Mouse (Mus musculus) heart, embryonic 15.5 days (tissue): ENCODE measurements around the gene Ankrd65. TPM values are rescaled to one million over a fixed set of nuclear protein-coding genes. Genes with fewer than 3 reads are reported as not detected.
A peak's percentile ranks its signal among the peaks of the same experiment; 100 is the strongest.

Experiments
- ATAC-seq: fragments of 200-750 bp; cut with Nextera tagmentation; replicated peaks from 2 replicates; pipeline ENCODE4 v1.8.0; 2017; ENCODE audit warnings: low read depth, moderate TSS enrichment; ENCODE audit not compliant: insufficient number of reproducible peaks, insufficient read depth, low FRiP score
- H3K27ac ChIP-seq: fragments of 300-500 bp; sonication (generic); 2 replicates; pipeline ENCODE4 v1.5.1; 2015; ENCODE audit warnings: mild to moderate bottlenecking, inconsistent platforms
- H3K27me3 ChIP-seq: fragments of 300-500 bp; sonication (generic); 2 replicates; pipeline ENCODE4 v1.6.1; 2015; ENCODE audit warnings: inconsistent platforms
- H3K36me3 ChIP-seq: fragments of 300-500 bp; sonication (generic); 2 replicates; pipeline ENCODE4 v1.6.1; 2015; ENCODE audit warnings: mild to moderate bottlenecking, inconsistent platforms
- H3K4me1 ChIP-seq: fragments of 300-500 bp; sonication (generic); replicated peaks from 2 replicates; pipeline ENCODE4 v1.6.1; 2015; ENCODE audit warnings: inconsistent platforms
- H3K4me2 ChIP-seq: fragments of 300-500 bp; sonication (generic); 2 replicates; pipeline ENCODE4 v1.6.1; 2015; ENCODE audit warnings: inconsistent platforms, mild to moderate bottlenecking, moderate library complexity
- H3K4me3 ChIP-seq: fragments of 300-500 bp; sonication (generic); 2 replicates; pipeline ENCODE4 v1.5.1; 2015; ENCODE audit warnings: mild to moderate bottlenecking, inconsistent platforms
- H3K9ac ChIP-seq: fragments of 300-500 bp; sonication (generic); 2 replicates; pipeline ENCODE4 v1.6.1; 2015; ENCODE audit warnings: mild to moderate bottlenecking, inconsistent platforms
- H3K9me3 ChIP-seq: fragments of 300-500 bp; sonication (generic); replicated peaks from 2 replicates; pipeline ENCODE4 v1.6.1; 2016; ENCODE audit warnings: inconsistent platforms
- WGBS: fragments of 180-500 bp; shearing (Covaris S2); methylation state at CpG from one replicate; pipeline ENCODE4 v1.1.7; 2015; ENCODE audit warnings: mixed read lengths; 5-methylcytosine and 5-hydroxymethylcytosine counted together
- polyA plus RNA-seq: library from polyadenylated mRNA; unstranded; fragments of >200 nt; fragmentation: Nextera tagmentation; extraction: Ambion mirVana; gene quantifications from 2 replicates; pipeline ENCODE4 v1.2.1, GENCODE M21; 2015

Ankrd65 gene
- polyA plus RNA-seq, 1 experiment from 2014 or later = not detected

DNA sequence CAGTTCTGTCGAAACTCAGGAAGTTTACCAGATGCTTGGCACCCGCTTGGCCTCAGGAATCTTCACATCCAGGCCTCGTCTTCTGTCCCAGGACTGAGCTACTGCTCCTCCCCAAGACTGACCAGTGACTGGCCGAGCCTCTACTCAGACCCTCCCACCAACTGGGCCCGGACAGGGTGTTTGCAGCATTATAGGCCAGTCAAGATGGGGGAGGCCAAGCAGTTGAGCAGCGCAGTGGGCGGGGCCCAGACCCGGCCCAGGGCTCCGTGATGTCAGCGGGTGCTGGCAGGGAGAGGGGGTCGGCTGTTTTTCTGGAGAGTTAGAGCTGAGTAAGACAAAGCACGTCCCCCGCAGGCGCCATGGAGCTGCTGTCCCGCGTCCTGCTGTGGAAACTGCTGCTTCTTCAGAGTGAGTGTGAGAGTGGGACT, 49.3 kb downstream of the Ankrd65 start, which contains the start of gene Mxra8:
Mxra8 (plus strand) TSS at position 198 of the 428 bp plus-strand sequence.
- WGBS = 5% methylated on average over 16 of the region's 16 CpGs
- Histone ChIP-seq H3K4me3 (peak within 1 kb of the TSS; percentile 53), H3K9me3 (no peaks in the 10 kb centered on the region), H3K36me3 (peaks cover 2% of the 10 kb centered on the region; the same call in 1 of the 2 replicates), H3K9ac (peak within 1 kb of the TSS; percentile 62), H3K27me3 (peaks cover 5% of the 10 kb centered on the region; the same call in 1 of the 2 replicates), H3K4me1 (peaks cover 42% of the 10 kb centered on the region), H3K27ac (peak within 1 kb of the TSS; percentile 85), H3K4me2 (peak within 1 kb of the TSS; percentile 85)
- peak; percentile 87 for ATAC-seq

DNA sequence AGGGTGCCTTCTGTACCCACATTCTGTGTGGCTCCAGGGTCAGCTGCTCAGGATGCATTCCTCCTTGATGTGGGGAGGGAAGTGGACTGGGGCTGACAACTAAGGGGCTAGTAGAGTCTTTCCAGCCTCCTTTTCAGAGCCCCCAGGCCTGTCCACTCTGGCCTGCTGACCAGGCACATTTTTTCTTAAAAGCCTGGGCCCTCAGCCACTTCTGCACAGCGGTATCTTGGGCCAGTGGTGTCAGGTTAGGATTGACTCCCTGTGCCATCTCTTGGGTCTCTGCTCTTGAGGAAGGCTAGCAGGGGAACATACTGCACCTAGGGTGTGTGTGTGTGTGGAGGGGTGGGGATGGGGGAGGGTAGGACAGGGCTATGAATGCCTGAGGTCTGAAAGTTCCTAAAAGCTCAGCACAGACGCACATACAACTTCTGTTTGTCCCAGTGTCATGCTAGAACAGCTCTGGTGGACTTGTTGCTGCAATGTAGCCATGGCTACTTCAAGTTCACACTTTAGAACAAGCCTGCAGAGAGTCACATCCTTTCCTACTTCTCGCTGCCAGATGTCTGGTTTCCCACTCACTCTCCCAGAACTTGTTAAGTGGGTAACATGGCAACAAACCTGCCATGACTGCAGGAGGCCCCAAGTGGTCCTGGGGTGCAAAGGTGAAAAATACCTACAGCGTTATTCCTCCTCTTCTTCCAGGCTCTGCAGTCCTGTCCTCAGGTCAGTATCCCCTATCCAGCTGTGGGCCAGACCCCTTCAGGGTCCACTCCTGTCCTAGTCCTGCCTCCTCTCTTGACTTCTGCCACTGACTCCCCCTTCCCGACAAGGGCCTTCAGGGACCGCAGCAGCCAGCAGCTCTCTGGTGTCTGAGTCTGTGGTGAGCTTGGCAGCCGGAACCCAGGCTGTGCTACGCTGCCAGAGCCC, 50.1 kb downstream of the Ankrd65 start:
- Histone ChIP-seq H3K4me3 (peak overlapping the region; percentile 53), H3K27me3 (peaks cover 5% of the 10 kb centered on the region; the same call in 1 of the 2 replicates), H3K9ac (peak overlapping the region; percentile 62), H3K36me3 (peaks cover 2% of the 10 kb centered on the region; the same call in 1 of the 2 replicates), H3K27ac (peak overlapping the region; percentile 85), H3K4me1 (peaks cover 42% of the 10 kb centered on the region), H3K4me2 (peak overlapping the region; percentile 85), H3K9me3 (no peaks in the 10 kb centered on the region)
- WGBS = 13% methylated on average over 8 of the region's 8 CpGs
- 0 out of 2 replicates have a peak, but pooled peaks have one; percentile 1 for ATAC-seq

DNA sequence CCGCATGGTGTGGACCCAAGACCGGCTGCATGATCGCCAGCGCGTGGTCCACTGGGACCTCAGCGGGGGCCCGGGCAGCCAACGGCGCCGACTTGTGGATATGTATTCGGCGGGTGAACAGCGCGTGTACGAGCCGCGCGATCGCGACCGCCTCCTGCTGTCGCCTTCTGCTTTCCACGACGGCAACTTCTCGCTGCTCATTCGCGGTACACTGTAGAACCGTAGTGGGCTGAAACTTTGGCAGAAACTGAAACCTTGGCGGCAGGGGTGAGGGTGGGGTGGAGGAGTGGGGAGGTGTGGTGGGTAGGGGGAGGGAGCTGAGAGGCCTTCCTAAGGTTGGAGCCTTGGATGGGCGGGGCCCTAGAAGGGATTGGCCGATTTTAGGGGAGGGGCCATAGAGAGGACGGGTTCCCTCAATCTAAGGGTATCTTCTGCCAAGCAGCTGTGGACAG, 50.8 kb downstream of the Ankrd65 start:
- Histone ChIP-seq H3K4me1 (peaks cover 42% of the 10 kb centered on the region), H3K27me3 (peaks cover 5% of the 10 kb centered on the region; the same call in 1 of the 2 replicates), H3K9me3 (no peaks in the 10 kb centered on the region), H3K36me3 (peaks cover 2% of the 10 kb centered on the region; the same call in 1 of the 2 replicates), H3K9ac (peak overlapping the region; percentile 62), H3K27ac (peak overlapping the region; percentile 10), H3K4me2 (peak overlapping the region; percentile 85), H3K4me3 (peak overlapping the region; percentile 53)
- WGBS = under 1% methylated on average over 30 of the region's 32 CpGs
- ATAC-seq = peak; percentile 32

DNA sequence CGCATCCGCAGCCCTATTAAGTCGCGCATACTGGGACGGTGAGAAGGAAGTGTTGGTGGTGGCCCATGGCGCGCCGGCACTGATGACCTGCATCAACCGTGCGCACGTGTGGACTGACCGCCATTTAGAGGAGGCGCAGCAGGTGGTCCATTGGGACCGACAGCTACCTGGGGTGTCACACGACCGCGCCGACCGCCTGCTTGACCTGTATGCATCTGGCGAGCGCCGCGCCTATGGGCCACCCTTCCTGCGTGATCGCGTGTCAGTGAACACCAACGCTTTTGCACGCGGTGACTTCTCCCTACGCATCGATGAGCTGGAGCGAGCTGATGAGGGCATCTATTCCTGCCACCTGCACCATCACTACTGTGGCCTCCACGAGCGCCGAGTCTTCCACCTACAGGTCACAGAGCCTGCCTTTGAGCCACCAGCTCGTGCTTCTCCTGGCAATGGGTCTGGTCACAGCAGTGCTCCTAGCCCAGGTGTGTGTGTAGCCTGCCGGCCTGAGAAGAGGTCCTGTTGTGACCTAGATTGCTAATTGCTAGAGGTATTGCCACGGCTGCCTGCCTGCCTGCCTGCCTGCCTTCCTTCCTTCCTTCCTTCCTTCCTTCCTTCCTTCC, 51.5 kb downstream of the Ankrd65 start:
- no peak for ATAC-seq
- 51% methylated on average over 38 of the region's 38 CpGs for WGBS
- peaks cover 47% of the 10 kb centered on the region for H3K4me1 ChIP-seq
- H3K27me3 ChIP-seq = peaks cover 5% of the 10 kb centered on the region; the same call in 1 of the 2 replicates
- no peak overlapping the region for H3K27ac ChIP-seq
- no peaks in the 10 kb centered on the region for H3K9me3 ChIP-seq
- H3K4me3 ChIP-seq = peak overlapping the region; percentile 53
- H3K9ac ChIP-seq = no peak overlapping the region; the same call in 1 of the 2 replicates
- H3K4me2 ChIP-seq = peak overlapping the region; percentile 85
- H3K36me3 ChIP-seq = peaks cover 2% of the 10 kb centered on the region; the same call in 1 of the 2 replicates

DNA sequence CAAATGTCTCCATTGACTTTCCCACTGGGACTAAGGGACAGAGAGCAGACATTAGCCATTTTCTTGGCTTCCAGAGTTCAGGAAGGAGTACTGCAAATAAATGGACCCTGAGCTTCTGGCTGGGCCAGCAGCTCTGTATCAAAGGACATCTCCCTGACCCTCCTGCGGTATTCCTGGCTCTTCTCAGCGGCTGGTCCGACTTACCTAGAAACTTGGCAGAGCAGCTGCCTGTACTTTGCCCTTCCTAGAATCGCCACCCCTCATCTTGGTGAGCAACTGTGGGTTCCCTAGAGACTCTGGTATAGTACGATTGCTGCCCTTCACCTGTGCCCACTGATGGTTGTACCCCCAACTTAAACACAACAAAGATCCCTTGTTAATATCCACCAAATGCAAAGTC, 53.0 kb downstream of the Ankrd65 start:
- no peak overlapping the region for H3K9ac ChIP-seq
- H3K9me3 ChIP-seq = no peaks in the 10 kb centered on the region
- H3K27ac ChIP-seq = no peak overlapping the region
- H3K27me3 ChIP-seq = peaks cover 5% of the 10 kb centered on the region; the same call in 1 of the 2 replicates
- peaks cover 45% of the 10 kb centered on the region for H3K4me1 ChIP-seq
- no peak overlapping the region for H3K4me3 ChIP-seq
- peaks cover 2% of the 10 kb centered on the region; the same call in 1 of the 2 replicates for H3K36me3 ChIP-seq
- 87% methylated on average over 5 of the region's 5 CpGs for WGBS
- H3K4me2 ChIP-seq = no peak overlapping the region
- no peak for ATAC-seq

DNA sequence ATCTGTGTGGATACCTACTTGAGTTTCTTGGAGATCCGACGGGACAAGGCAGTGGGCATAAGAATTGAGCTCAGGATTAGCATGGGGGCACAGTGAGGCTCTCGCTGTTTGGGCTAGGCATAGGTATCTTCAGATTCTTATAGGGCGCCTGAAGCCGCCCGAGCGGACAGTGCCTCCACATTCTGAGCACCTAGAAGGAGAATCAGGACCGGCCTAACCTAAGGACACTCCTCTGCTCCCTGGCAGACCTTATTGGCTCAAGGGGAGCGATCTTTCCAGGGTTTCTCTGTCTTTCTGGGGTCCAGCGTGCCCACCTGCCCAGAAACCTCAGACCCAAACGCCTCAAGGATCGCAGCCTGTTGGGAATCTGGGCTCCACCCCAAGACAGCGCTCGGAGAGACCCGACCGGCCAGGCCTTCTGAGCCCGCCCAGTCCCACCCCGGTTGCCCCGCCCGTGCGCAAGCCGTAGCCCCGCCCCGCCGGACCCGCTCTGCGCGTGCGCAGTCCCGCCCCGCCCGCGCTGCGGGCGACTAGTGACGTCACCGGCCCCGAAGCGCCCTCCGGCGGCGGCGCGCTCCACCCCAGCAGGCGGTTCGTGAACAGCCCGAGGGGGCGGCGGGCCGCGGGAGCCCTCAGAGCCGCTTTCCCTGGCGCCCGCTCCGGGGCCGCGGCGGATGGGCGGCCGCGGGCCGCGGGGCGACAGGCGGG, 56.8 kb downstream of the Ankrd65 start, which contains the start of gene Dvl1:
Dvl1 (plus strand) TSS at position 532 of the 708 bp plus-strand sequence.
- H3K4me2 ChIP-seq = peak within 1 kb of the TSS; percentile 88
- ATAC-seq = peak; percentile 93
- peaks cover 2% of the 10 kb centered on the region; the same call in 1 of the 2 replicates for H3K36me3 ChIP-seq
- peaks cover 32% of the 10 kb centered on the region for H3K4me1 ChIP-seq
- H3K27ac ChIP-seq = peak within 1 kb of the TSS; percentile 63
- 2% methylated on average over 64 of the region's 65 CpGs for WGBS
- H3K27me3 ChIP-seq = no peaks in the 10 kb centered on the region
- H3K4me3 ChIP-seq = peak within 1 kb of the TSS; percentile 81
- no peaks in the 10 kb centered on the region for H3K9me3 ChIP-seq
- peak within 1 kb of the TSS; percentile 83 for H3K9ac ChIP-seq

DNA sequence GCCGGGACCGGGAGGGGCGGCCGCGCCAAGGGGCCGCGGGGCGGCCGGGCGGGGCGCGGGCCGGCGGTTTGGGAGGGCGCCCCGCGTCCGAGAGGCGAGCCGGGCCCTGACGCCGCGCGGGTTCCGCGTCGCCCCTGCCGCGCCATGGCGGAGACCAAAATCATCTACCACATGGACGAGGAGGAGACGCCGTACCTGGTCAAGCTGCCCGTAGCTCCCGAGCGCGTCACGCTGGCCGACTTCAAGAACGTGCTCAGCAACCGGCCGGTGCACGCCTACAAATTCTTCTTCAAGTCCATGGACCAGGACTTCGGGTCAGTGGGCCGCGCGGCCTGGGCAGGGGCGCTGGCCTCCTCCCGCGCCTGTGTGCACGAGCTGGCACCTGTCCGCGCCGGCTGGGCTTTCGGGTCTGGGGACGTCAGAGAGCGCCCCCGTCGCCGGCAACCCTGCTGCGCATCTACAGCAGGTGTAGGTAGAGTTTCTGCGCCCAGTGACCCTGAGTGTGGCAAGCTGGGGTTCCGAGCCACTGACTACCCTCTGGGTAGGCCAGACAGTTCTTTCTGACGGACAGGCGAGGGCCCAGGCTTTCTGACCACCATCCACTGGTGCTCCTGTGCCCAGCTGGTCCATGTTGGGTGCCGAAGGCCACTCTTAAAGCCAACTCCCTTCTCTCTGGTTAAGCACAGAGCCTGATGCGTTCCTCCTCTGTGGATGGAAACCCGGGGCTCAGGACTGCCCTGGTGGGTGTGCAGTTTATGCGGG, 57.5 kb downstream of the Ankrd65 start:
- peak overlapping the region; percentile 88 for H3K4me2 ChIP-seq
- H3K9ac ChIP-seq = peak overlapping the region; percentile 83
- peak overlapping the region; percentile 63 for H3K27ac ChIP-seq
- H3K4me1 ChIP-seq = peaks cover 32% of the 10 kb centered on the region
- no peaks in the 10 kb centered on the region for H3K27me3 ChIP-seq
- H3K4me3 ChIP-seq = peak overlapping the region; percentile 81
- no peak; the same call in none of the 2 replicates for ATAC-seq
- 2% methylated on average over 61 of the region's 69 CpGs for WGBS
- H3K9me3 ChIP-seq = no peaks in the 10 kb centered on the region
- no peaks in the 10 kb centered on the region; the same call in 1 of the 2 replicates for H3K36me3 ChIP-seq

DNA sequence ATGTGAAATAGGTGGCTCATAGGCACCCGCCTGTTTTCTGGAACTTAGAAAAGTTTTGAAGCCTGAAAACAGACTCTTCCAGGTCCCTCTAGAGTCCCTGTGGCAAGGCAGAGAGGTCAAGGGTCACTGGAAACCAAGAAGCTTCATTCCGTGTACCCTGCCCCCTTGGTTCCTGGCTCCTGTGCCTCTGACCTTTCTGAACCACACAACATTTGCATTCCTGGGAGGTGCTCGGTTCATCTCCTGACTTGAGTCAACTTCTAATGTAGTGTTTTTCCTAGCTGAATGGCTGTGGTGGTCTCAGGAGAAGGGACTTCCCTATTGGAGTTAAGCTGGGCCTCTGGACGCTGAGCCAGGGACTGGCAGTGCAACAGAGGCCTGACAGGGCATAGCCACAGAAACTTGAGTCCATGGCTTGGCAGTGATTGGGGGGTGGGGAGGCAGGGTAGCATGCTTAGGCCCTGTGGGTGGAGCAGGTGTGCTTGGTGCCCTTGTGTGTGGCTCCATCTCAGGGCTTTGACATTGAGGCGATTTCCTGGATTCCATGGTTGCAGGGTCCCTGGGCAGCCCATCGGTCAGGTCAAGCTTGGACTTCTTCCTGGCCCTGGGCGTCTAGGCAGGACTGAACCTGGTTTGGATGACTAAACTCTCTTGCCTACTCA, 58.3 kb downstream of the Ankrd65 start:
- Histone ChIP-seq H3K36me3 (no peaks in the 10 kb centered on the region), H3K9ac (peak overlapping the region; percentile 83; the same call in 1 of the 2 replicates), H3K4me3 (peak overlapping the region; percentile 81), H3K27me3 (no peaks in the 10 kb centered on the region), H3K4me2 (peak overlapping the region; percentile 88), H3K4me1 (peaks cover 32% of the 10 kb centered on the region), H3K9me3 (no peaks in the 10 kb centered on the region), H3K27ac (no peak overlapping the region)
- no peak for ATAC-seq
- WGBS = 66% methylated on average over 7 of the region's 7 CpGs
